Mouse (Mus musculus): ENCODE data around the gene 9530068E07Rik.

- no peak for TF ChIP-seq TAL1 (conservative IDR thresholded peaks at IDR 0.05; ENCODE audit: low read depth, low read length)
- no peak for TF ChIP-seq GATA1 (IDR thresholded peaks at IDR 0.05; ENCODE audit: borderline replicate concordance, low read length)
- TF ChIP-seq CTCF (IDR thresholded peaks at IDR 0.05; ENCODE audit: low read depth, low read length), result no peak
These were observed 9.3 kb upstream of the 9530068E07Rik start for GRCm38 (mm10) chr11:52386892-52387291.

Data from G1E (cell line).